Mouse (Mus musculus) layer of hippocampus, adult 2 months (tissue): ENCODE measurements around the gene Cacnb2. TPM values are rescaled to one million over a fixed set of nuclear protein-coding genes. Genes with fewer than 3 reads are reported as not detected.

ENCODE experiments used
- DNase-seq, 2 experiments: peaks; one replicate each; pipeline ENCODE4 v3.0.0; 2022; ENCODE audit warnings: low spot score in 2 of 2
- H3K27ac ChIP-seq: fragments of 200-600 bp; 2 replicates; pipeline ENCODE4 v1.8.1; 2022
- H3K4me3 ChIP-seq: fragments of 200-600 bp; 2 replicates; pipeline ENCODE4 v1.8.1; 2022; ENCODE audit warnings: mild to moderate bottlenecking
- CTCF ChIP-seq: fragments of 200-600 bp; conservative IDR thresholded peaks from 2 replicates; pipeline ENCODE4 v1.8.1; 2022; ENCODE audit warnings: antibody characterized with exemption, mild to moderate bottlenecking, moderate library complexity
- total RNA-seq, 2 experiments: library from RNA; stranded (reverse); gene quantifications; 2 replicates each; pipeline ENCODE4 v1.2.3; 2021

The Cacnb2 gene
- total RNA-seq, 2 experiments from 2014 or later: 90.1 to 98.7 TPM

DNA sequence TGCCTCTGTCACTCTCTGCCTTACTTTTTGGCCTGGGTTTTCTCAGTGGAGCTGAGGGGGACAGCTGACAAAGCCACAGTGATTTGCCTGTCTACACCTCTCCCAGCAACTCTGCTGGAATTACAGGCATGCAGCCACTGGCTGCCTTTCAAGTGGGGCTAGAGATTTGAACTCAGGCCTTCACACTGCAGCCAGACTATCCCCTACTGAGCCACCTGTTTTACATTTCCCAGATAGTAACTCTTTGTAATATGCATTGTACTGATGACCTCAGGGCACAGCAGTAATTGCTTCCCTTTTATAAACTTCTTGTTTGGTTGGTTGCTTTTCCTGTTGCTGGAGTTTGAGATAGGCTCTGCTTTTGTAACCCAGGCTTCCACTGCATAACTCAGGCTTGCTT is 220.2 kb downstream of the Cacnb2 start:
- Histone ChIP-seq H3K4me3 (no peak overlapping the region), H3K27ac (no peak overlapping the region)
- TF ChIP-seq CTCF: no peak
- no peak for DNase-seq

DNA sequence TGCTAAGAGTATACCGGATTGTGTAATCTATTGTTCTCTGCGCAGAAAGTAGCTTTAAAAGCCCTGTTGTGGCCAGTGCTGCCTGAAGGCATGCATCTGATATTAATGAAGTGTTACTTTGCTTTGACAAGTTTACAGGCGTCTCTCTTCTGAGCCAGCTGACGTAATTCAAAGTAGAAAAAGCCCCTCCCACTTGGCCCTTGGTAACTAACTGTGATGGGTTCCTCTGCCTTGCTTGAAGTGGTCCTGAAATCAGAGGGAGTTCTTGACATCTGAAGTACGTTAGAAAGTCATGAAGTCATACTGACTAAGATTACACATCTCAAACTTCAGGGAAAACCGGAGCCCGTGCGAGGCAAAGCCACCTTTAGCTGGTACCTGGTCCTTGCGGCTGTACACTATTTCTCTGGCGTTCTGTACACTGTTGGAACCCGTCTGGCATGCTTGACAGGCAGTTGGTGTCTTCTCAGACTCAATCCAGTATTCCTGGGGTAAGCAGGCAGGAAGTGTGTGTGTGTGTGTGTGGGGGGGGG is 221.0 kb downstream of the Cacnb2 start:
- peak overlapping the region; percentile 39 for H3K4me3 ChIP-seq
- DNase-seq: no peak
- TF ChIP-seq CTCF: no peak

DNA sequence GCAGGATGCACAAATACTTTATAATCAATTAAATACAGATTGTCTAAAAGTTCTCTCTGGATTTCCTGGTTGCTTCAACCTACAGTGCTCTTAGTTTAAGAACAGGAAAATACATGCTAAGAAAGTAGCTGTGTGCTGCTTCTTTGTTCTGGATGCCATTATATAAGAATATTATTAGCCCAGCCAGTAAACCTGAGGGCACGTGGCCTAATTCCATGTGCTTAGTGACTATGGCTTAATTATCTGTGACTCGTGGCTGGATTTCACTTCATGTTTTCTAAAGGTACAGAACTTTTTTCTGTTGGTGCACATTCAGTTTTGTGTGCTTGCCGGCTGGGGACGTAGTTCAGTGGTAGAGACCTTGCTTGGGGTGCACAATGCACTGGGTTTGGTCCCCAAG is 222.3 kb downstream of the Cacnb2 start:
- H3K4me3 ChIP-seq: no peak overlapping the region
- TF ChIP-seq CTCF: no peak
- no peak for DNase-seq

More for the DNA sequence above, 221.0 kb downstream of the Cacnb2 start:
- peak overlapping the region; percentile 33 for H3K27ac ChIP-seq

DNA sequence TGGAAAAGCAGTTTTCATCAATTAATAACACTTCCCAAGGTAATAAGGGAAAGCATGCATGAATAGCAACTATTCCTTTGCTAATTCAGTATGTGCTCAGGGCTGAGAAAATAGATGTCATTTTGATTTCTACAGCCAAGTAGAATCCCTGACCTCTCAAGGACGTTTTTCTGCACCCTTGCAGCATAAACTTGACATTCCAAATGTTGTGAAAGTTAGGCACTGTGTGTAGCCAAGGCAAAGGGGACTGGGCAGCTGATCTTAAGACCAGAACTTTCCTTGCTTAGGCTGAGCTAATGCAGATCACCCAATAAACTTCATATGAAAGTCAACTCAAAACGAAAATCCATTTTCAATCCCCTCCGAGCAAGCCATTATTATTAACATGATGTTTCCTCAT is 226.6 kb downstream of the Cacnb2 start:
- TF ChIP-seq CTCF: no peak
- DNase-seq: no peak
- Histone ChIP-seq H3K4me3 (no peak overlapping the region), H3K27ac (no peak overlapping the region)

More for the DNA sequence above, 222.3 kb downstream of the Cacnb2 start:
- no peak overlapping the region for H3K27ac ChIP-seq

DNA sequence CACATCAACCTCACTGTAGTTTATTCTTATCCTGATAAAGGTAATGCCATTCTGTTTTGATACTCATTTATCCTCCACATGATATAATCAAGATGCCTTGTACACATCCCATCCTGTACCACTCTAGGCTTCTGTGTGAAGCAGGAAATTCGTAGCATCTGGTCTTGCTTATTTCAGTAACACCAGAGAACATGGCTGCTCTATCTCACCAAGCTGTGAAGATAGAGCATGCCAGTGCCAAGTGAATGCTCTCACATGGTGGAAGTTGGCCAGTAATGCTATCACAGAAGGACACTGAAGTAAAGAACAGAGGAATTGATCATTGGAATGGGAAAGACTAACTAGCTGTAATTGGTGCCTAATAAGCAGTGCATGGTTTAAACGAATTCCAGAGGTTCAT is 228.4 kb downstream of the Cacnb2 start:
- H3K4me3 ChIP-seq: no peak overlapping the region
- peak overlapping the region; percentile 46; the same call in 1 of the 2 replicates for H3K27ac ChIP-seq
- no peak for DNase-seq
- TF ChIP-seq CTCF: no peak

DNA sequence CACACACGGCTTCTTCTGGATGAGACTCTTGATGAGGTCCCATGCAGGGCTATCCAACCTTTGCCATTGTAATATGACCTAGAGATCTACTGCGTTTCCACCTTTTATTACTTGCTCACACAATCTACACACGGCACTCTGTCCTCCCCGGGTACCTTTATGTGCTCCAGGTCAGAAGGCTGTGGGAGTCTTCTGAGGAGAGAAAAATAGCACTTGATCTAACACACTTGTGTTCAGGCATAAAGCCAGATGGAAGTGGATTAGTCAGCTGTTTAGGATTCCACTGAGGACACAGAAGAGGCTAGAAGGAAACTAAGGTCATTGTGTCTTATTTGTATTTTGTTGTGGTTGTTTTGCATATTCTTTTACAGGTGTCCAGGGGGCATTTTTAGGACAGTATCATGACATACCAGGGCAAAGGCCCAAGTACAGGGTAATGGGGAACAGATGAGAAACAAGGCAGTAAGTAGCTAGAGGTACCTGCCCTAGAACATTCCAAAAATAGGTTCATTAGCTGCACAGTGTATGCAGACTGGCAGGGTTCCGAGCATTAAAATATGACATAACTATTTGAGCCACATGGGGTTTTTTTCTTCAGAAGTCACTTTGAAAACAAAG is 231.9 kb downstream of the Cacnb2 start:
- no peak for TF ChIP-seq CTCF
- H3K27ac ChIP-seq: 0 out of 2 replicates have a peak overlapping the region, but pooled peaks have one; percentile 6
- H3K4me3 ChIP-seq: no peak overlapping the region
- DNase-seq: no peak

DNA sequence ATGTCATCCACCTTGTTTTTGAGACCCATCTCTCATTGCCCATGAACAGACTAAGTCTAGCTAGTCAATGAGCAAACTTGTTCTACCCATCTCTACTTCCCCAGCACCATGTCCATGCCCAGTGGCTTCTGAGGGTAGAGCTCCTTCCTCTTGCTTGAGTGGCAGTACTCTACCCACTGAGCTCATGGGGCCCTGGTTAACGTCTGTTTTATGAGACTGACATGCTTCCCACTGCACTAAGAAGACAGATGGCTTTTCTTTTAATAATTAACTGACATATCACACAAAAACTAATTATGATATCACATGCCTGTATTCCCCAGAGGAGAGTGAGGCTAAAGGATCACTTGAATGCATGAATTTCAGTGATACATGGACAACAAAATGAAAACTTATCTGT is 238.4 kb downstream of the Cacnb2 start:
- no peak overlapping the region for H3K4me3 ChIP-seq
- no peak for DNase-seq
- H3K27ac ChIP-seq: no peak overlapping the region
- TF ChIP-seq CTCF: no peak

DNA sequence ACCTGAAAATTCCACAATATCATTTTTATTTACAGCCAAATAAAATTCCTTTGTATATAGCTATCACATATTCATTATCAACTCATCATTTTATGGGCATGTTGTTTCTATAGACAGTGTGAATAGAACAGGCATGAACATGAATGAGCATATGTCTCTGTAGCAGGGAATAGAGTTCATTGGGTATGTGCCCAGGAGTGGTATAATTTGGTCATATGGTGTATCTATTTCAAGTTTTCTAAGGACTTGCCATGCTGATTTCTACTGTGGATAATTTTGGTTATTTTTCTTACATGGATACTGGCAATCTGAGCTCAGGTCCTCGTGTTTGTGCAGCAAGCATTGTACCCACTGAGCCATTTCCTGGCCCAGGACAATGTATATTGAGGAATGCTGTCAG is 243.8 kb downstream of the Cacnb2 start:
- H3K4me3 ChIP-seq: no peak overlapping the region
- DNase-seq: no peak
- TF ChIP-seq CTCF: no peak
- no peak overlapping the region for H3K27ac ChIP-seq

DNA sequence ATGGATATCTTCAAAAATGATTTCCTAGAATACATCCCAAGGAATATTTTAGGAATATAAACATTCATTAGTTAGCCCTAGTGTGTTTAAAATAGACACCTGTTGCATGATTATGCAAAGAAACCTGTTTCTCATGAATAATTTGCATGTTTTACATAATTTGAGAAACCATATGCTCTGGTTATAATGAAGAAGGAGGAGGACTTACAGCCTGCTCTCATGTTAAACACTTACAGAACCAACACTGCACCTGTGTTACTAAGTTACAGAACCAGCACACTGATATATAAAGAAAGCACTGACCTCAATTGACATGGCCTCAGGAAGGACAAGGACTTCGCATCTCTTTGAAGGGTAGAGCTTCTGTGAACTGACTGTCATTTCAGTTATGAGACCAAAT is 244.3 kb downstream of the Cacnb2 start:
- no peak for DNase-seq
- no peak overlapping the region for H3K27ac ChIP-seq
- TF ChIP-seq CTCF: no peak
- H3K4me3 ChIP-seq: no peak overlapping the region

DNA sequence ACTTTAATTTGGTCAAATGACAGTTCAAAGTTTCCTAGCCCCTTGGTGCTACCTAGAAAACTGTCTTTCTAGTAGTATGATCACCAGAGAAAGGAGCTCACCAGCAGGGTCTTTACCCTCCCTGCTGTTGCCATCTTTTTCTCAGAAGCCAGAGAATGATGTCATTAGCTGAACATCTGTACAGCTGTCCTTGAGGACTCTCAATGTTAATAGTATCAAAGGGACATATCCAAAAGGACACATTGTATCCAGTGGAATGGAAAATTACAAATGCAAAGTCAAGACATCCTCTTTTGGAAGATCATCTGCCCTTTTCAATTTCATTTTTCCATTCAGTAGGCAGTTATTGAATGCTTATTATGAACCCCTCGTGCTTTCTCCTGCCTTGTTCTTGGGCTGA is 247.9 kb downstream of the Cacnb2 start:
- Histone ChIP-seq H3K27ac (no peak overlapping the region), H3K4me3 (no peak overlapping the region)
- DNase-seq: no peak
- TF ChIP-seq CTCF: no peak

DNA sequence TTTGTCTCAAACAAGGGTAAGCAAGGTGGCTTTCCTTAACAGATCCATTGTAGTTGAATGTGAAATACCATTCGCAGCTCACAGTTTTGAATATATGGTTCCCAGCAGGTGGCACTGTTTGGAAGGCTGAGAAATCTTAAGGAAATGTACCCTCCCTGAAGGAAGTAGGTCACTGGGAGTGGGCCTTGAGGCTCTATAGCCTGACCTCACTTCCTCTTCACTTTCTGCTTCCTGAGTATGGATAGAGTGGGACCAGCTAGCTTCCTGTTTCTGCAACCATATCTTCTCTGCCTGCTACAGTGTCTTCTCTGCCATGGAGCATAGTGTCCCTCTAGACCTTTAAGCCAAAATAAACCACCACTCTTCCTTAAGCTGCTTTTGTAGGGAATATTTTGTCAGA is 248.5 kb downstream of the Cacnb2 start:
- no peak for DNase-seq
- H3K4me3 ChIP-seq: no peak overlapping the region
- no peak overlapping the region for H3K27ac ChIP-seq
- TF ChIP-seq CTCF: peak; percentile 63

DNA sequence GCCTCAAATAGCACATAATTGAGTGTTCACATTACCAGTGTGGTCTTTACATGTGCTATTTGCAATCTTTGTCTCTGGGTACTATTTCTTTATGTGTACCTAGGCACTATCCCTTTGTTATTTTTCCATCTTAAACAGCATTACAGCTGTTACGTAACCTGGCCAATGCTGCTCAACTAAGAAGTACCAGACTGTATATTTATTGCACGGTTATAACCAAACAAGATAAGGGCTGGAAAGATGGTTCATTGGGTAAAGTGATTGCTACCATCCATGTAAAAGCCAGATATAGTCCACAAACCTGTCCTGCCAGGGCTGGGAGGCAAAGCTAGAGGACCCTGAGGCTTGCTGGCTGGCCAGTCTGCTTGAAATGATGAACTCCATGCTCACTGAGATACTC is 251.2 kb downstream of the Cacnb2 start:
- no peak overlapping the region for H3K27ac ChIP-seq
- no peak for DNase-seq

DNA sequence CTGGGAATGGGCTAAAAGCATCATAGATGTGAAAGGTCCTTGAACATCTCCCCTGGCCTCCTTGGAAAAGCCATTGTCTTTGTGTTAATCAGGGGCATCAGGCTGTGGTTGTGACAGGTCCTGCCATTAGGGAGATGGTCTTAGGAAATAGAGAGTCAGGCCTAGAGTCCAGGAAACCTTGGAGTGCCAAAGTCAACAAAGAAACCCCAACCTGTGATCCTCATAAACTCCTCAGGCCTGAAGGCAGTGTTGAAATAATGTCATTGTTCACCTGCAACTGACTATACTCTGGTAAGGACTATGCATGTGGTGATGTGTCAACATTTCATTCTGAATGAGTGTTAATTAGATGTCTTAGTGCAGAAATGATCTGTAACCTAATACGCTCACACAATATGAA is 255.4 kb downstream of the Cacnb2 start:
- H3K4me3 ChIP-seq: no peak overlapping the region
- DNase-seq: no peak
- TF ChIP-seq CTCF: no peak
- H3K27ac ChIP-seq: no peak overlapping the region

More for the DNA sequence above, 251.2 kb downstream of the Cacnb2 start:
- no peak overlapping the region for H3K4me3 ChIP-seq
- no peak for TF ChIP-seq CTCF

DNA sequence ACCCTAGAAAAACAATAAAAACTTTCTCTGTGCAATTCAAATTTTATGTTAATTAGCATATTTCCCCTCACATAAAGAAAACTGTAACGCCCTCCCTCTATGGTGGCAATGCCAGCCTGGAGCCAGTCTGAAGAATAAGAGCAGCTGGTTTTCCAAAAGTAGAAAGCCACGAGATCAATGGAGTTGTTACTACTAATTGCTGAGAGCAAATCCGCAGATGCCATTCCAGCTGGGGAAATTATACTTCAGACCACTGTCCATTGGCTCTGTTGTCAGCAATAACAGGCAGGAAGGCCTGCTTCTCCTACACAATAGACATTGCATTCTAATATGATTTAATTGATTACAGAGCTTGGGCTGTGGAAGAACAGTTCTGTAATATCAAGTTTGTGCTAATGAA is 257.5 kb downstream of the Cacnb2 start:
- Histone ChIP-seq H3K27ac (no peak overlapping the region), H3K4me3 (no peak overlapping the region)
- no peak for DNase-seq
- no peak for TF ChIP-seq CTCF
